Mouse (Mus musculus): ENCODE measurements around the gene Jtb. TPM values are rescaled to one million over a fixed set of nuclear protein-coding genes. Genes with fewer than 3 reads are reported as not detected.

The Jtb gene
- polyA plus RNA-seq, 1 experiment from 2014 or later = 83.0 TPM

- no peaks in the 10 kb centered on the region for H3K9me3 ChIP-seq (replicated peaks)
- 41% methylated on average over 16 of the region's 16 CpGs for WGBS
- no peak overlapping the region for H3K4me3 ChIP-seq
- H3K27me3 ChIP-seq (replicated peaks) = no peaks in the 10 kb centered on the region
- ATAC-seq (ENCODE audit: insufficient number of reproducible peaks, low FRiP score) = no peak
- H3K4me2 ChIP-seq = no peak overlapping the region
- H3K4me1 ChIP-seq (replicated peaks) = peaks cover 9% of the 10 kb centered on the region
- H3K36me3 ChIP-seq = peaks cover 90% of the 10 kb centered on the region
- H3K27ac ChIP-seq (ENCODE audit: poor library complexity, severe bottlenecking) = no peak overlapping the region
- H3K9ac ChIP-seq = no peak overlapping the region
Observed at GRCm38 (mm10) chr3:90276858-90277257, 45.5 kb downstream of the Jtb start.

- no peak overlapping the region for H3K4me2 ChIP-seq
- H3K4me3 ChIP-seq = no peak overlapping the region
- H3K4me1 ChIP-seq (replicated peaks) = peaks cover 9% of the 10 kb centered on the region
- H3K9ac ChIP-seq = no peak overlapping the region
- H3K27me3 ChIP-seq (replicated peaks) = no peaks in the 10 kb centered on the region
- peaks cover 81% of the 10 kb centered on the region for H3K36me3 ChIP-seq
- no peak overlapping the region for H3K27ac ChIP-seq (ENCODE audit: poor library complexity, severe bottlenecking)
- no peaks in the 10 kb centered on the region for H3K9me3 ChIP-seq (replicated peaks)
- 86% methylated on average over 9 of the region's 9 CpGs for WGBS
- ATAC-seq (ENCODE audit: insufficient number of reproducible peaks, low FRiP score) = no peak
Observed at GRCm38 (mm10) chr3:90277793-90278192, 46.4 kb downstream of the Jtb start.

GRCm38 (mm10) chr3:90278211-90278610 lies 46.8 kb downstream of the Jtb start:
- no peak overlapping the region for H3K9ac ChIP-seq
- no peaks in the 10 kb centered on the region for H3K27me3 ChIP-seq (replicated peaks)
- peaks cover 9% of the 10 kb centered on the region for H3K4me1 ChIP-seq (replicated peaks)
- H3K4me3 ChIP-seq = no peak overlapping the region
- 91% methylated on average over 10 of the region's 10 CpGs for WGBS
- no peak for ATAC-seq (ENCODE audit: insufficient number of reproducible peaks, low FRiP score)
- H3K36me3 ChIP-seq = peaks cover 77% of the 10 kb centered on the region
- H3K27ac ChIP-seq (ENCODE audit: poor library complexity, severe bottlenecking) = no peak overlapping the region
- no peaks in the 10 kb centered on the region for H3K9me3 ChIP-seq (replicated peaks)
- no peak overlapping the region for H3K4me2 ChIP-seq

- 86% methylated on average over 9 of the region's 9 CpGs for WGBS
- Histone ChIP-seq H3K27me3 (replicated peaks) (no peaks in the 10 kb centered on the region), H3K4me1 (replicated peaks) (peaks cover 9% of the 10 kb centered on the region), H3K9me3 (replicated peaks) (no peaks in the 10 kb centered on the region), H3K4me3 (no peak overlapping the region), H3K4me2 (no peak overlapping the region), H3K36me3 (peaks cover 67% of the 10 kb centered on the region), H3K9ac (no peak overlapping the region), H3K27ac (ENCODE audit: poor library complexity, severe bottlenecking) (no peak overlapping the region)
- no peak for ATAC-seq (ENCODE audit: insufficient number of reproducible peaks, low FRiP score)
Observed at GRCm38 (mm10) chr3:90279216-90279615, 47.8 kb downstream of the Jtb start.

- Histone ChIP-seq H3K9me3 (replicated peaks) (no peaks in the 10 kb centered on the region), H3K4me1 (replicated peaks) (peaks cover 9% of the 10 kb centered on the region), H3K4me2 (no peak overlapping the region), H3K27me3 (replicated peaks) (no peaks in the 10 kb centered on the region), H3K36me3 (peaks cover 64% of the 10 kb centered on the region), H3K4me3 (no peak overlapping the region), H3K27ac (ENCODE audit: poor library complexity, severe bottlenecking) (no peak overlapping the region), H3K9ac (no peak overlapping the region)
- WGBS = 90% methylated on average over 7 of the region's 7 CpGs
- no peak for ATAC-seq (ENCODE audit: insufficient number of reproducible peaks, low FRiP score)
Observed at GRCm38 (mm10) chr3:90279743-90280142, 48.3 kb downstream of the Jtb start.

GRCm38 (mm10) chr3:90280708-90281107 lies 49.3 kb downstream of the Jtb start:
- no peak for ATAC-seq (ENCODE audit: insufficient number of reproducible peaks, low FRiP score)
- Histone ChIP-seq H3K27me3 (replicated peaks) (no peaks in the 10 kb centered on the region), H3K27ac (ENCODE audit: poor library complexity, severe bottlenecking) (no peak overlapping the region), H3K4me2 (no peak overlapping the region), H3K9me3 (replicated peaks) (no peaks in the 10 kb centered on the region), H3K36me3 (peaks cover 56% of the 10 kb centered on the region), H3K9ac (no peak overlapping the region), H3K4me3 (no peak overlapping the region), H3K4me1 (replicated peaks) (peaks cover 9% of the 10 kb centered on the region)
- WGBS = 82% methylated on average over 9 of the region's 9 CpGs

GRCm38 (mm10) chr3:90284150-90284549 lies 52.8 kb downstream of the Jtb start:
- no peak overlapping the region for H3K9ac ChIP-seq
- H3K4me2 ChIP-seq = no peak overlapping the region
- no peak overlapping the region for H3K27ac ChIP-seq (ENCODE audit: poor library complexity, severe bottlenecking)
- H3K4me3 ChIP-seq = no peak overlapping the region
- no peak for ATAC-seq (ENCODE audit: insufficient number of reproducible peaks, low FRiP score)
- no peaks in the 10 kb centered on the region for H3K9me3 ChIP-seq (replicated peaks)
- WGBS = 91% methylated on average over 2 of the region's 2 CpGs
- peaks cover 22% of the 10 kb centered on the region for H3K36me3 ChIP-seq
- H3K27me3 ChIP-seq (replicated peaks) = no peaks in the 10 kb centered on the region
- H3K4me1 ChIP-seq (replicated peaks) = no peaks in the 10 kb centered on the region

Small RNA genes lying within 50 kb of the gene (microRNA-seq; reads per million reads assigned to microRNA genes)
- gene Mir7012 = not detected

Other genes starting within 250 kb of the Jtb start
- 79.4 and 85.4 TPM in 2 replicates for gene Hax1, start 232.8 kb upstream of the Jtb start, polyA plus RNA-seq (2016; fragmentation: Nextera tagmentation; extraction: Ambion mirVana)
- 136 and 141 TPM in 2 replicates for gene 4933434E20Rik, start 180.0 kb upstream of the Jtb start, polyA plus RNA-seq (2016; fragmentation: Nextera tagmentation; extraction: Ambion mirVana)
- gene Ubap2l, start 179.0 kb upstream of the Jtb start, polyA plus RNA-seq (2016; fragmentation: Nextera tagmentation; extraction: Ambion mirVana) = 178 and 200 TPM in 2 replicates
- gene Tpm3, start 158.9 kb upstream of the Jtb start, polyA plus RNA-seq (2016; fragmentation: Nextera tagmentation; extraction: Ambion mirVana) = 335 and 344 TPM in 2 replicates
- gene Nup210l, start 127.5 kb upstream of the Jtb start, polyA plus RNA-seq (2016; fragmentation: Nextera tagmentation; extraction: Ambion mirVana) = 0.33 and 0.40 TPM in 2 replicates
- 771 and 793 TPM in 2 replicates for gene Rps27, start 17.9 kb upstream of the Jtb start, polyA plus RNA-seq (2016; fragmentation: Nextera tagmentation; extraction: Ambion mirVana)
- gene Rab13, start 17.9 kb upstream of the Jtb start, polyA plus RNA-seq (2016; fragmentation: Nextera tagmentation; extraction: Ambion mirVana) = 26.8 and 28.0 TPM in 2 replicates
- gene Creb3l4, start 11.9 kb downstream of the Jtb start, polyA plus RNA-seq (2016; fragmentation: Nextera tagmentation; extraction: Ambion mirVana) = 2.3 TPM in 2 replicates
- 63.5 and 67.8 TPM in 2 replicates for gene Slc39a1, start 16.6 kb downstream of the Jtb start, polyA plus RNA-seq (2016; fragmentation: Nextera tagmentation; extraction: Ambion mirVana)
- gene Crtc2, start 22.6 kb downstream of the Jtb start, polyA plus RNA-seq (2016; fragmentation: Nextera tagmentation; extraction: Ambion mirVana) = 14.6 and 18.7 TPM in 2 replicates
- 6.1 and 8.2 TPM in 2 replicates for gene Dennd4b, start 33.6 kb downstream of the Jtb start, polyA plus RNA-seq (2016; fragmentation: Nextera tagmentation; extraction: Ambion mirVana)
- 8.5 and 10.0 TPM in 2 replicates for gene Gatad2b, start 61.6 kb downstream of the Jtb start, polyA plus RNA-seq (2016; fragmentation: Nextera tagmentation; extraction: Ambion mirVana)
- gene Slc27a3, start 158.3 kb downstream of the Jtb start, polyA plus RNA-seq (2016; fragmentation: Nextera tagmentation; extraction: Ambion mirVana) = 9.9 and 10.3 TPM in 2 replicates
- gene Ints3, start 202.0 kb downstream of the Jtb start, polyA plus RNA-seq (2016; fragmentation: Nextera tagmentation; extraction: Ambion mirVana) = 31.1 and 32.2 TPM in 2 replicates
- 8.2 and 8.9 TPM in 2 replicates for gene Npr1, start 234.3 kb downstream of the Jtb start, polyA plus RNA-seq (2016; fragmentation: Nextera tagmentation; extraction: Ambion mirVana)
- 135 and 137 TPM in 2 replicates for gene Ilf2, start 244.5 kb downstream of the Jtb start, polyA plus RNA-seq (2016; fragmentation: Nextera tagmentation; extraction: Ambion mirVana)

All from heart, embryonic 12.5 days (tissue).